Mouse (Mus musculus): ENCODE data around the gene Pomt1. TPM values are rescaled to one million over a fixed set of nuclear protein-coding genes. Genes with fewer than 3 reads are reported as not detected.

Gene Pomt1
- polyA plus RNA-seq (2014; fragmentation: Nextera tagmentation; extraction: Ambion mirVana) = 19.4 and 21.6 TPM in 2 replicates

DNA sequence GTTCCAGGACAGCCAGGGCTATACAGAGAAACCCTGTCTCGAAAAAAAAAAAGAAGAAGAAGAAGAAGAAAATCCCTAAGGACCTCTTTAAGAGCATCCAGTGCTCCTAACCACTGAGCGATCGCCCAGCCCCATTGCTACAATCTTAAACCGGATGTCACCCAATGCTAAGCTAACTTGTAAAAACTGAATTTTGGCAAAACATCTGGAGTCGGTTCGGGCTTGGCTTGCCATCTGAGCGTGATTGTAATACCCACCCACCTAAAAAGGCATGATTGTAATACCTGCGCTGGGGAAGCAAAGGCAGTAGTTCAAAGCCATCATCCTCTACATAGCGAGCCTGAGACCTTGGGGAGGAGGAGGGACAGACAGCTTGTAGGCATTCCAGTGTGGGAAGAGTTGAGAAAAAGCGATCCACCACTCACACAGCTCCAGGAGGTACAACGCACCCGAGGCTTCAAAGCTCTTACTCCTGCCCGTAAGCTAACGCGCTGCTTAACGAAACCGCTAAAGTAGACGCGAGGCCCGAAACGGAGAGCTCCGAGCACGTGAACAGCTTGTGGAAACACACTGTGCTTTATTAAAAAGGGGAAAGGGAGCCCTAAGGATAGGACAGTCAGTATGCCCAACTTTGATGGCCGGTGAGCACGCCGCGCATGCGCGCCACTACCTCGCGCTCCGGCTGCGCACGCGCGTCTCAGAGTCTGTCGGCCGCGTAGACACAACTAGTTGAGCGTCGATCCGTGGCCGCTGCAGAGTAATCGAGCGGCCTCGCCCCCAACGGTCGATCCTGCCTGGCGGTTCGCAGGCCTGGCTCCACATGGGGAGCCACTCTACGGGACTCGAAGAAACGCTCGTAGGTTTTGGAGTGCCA is at the start of gene Pomt1:
Pomt1 (plus strand) TSS at position 705 of the 874 bp plus-strand sequence.
- ATAC-seq (ENCODE audit: insufficient read depth) = peak; percentile 93
- Histone ChIP-seq H3K36me3 (ENCODE audit: insufficient read depth) (peaks cover 44% of the 10 kb centered on the region), H3K9me3 (ENCODE audit: low read depth, low read length) (no peaks in the 10 kb centered on the region), H3K4me1 (ENCODE audit: insufficient read depth) (peaks cover 10% of the 10 kb centered on the region; the same call in 1 of the 2 replicates), H3K27ac (ENCODE audit: low read depth) (peak within 1 kb of the TSS; percentile 90), H3K9ac (peak within 1 kb of the TSS; percentile 62), H3K4me2 (peak within 1 kb of the TSS; percentile 93), H3K4me3 (ENCODE audit: low read depth, low read length) (peak within 1 kb of the TSS; percentile 71), H3K27me3 (ENCODE audit: insufficient read depth, low read length) (no peaks in the 10 kb centered on the region)
- no peak for TF ChIP-seq CTCF (IDR thresholded peaks at IDR 0.05; ENCODE audit: low read depth)
- WGBS = under 1% methylated on average over 54 of the region's 54 CpGs
- DNase-seq = peak; percentile 99

GRCm38 (mm10) chr2:32187019-32187551 is 49.3 kb upstream of the Pomt1 start:
- H3K4me3 ChIP-seq (ENCODE audit: low read depth, low read length) = no peak overlapping the region
- peaks cover 90% of the 10 kb centered on the region for H3K36me3 ChIP-seq (ENCODE audit: insufficient read depth)
- no peaks in the 10 kb centered on the region for H3K9me3 ChIP-seq (ENCODE audit: low read depth, low read length)
- WGBS = 89% methylated on average over 13 of the region's 13 CpGs
- TF ChIP-seq CTCF (IDR thresholded peaks at IDR 0.05; ENCODE audit: low read depth) = no peak
- no peak overlapping the region for H3K27ac ChIP-seq (ENCODE audit: low read depth)
- DNase-seq (no peak), ATAC-seq (ENCODE audit: insufficient read depth) (no peak)
- H3K27me3 ChIP-seq (ENCODE audit: insufficient read depth, low read length) = no peaks in the 10 kb centered on the region
- H3K9ac ChIP-seq = no peak overlapping the region
- no peak overlapping the region for H3K4me2 ChIP-seq
- H3K4me1 ChIP-seq (ENCODE audit: insufficient read depth) = no peaks in the 10 kb centered on the region

DNA sequence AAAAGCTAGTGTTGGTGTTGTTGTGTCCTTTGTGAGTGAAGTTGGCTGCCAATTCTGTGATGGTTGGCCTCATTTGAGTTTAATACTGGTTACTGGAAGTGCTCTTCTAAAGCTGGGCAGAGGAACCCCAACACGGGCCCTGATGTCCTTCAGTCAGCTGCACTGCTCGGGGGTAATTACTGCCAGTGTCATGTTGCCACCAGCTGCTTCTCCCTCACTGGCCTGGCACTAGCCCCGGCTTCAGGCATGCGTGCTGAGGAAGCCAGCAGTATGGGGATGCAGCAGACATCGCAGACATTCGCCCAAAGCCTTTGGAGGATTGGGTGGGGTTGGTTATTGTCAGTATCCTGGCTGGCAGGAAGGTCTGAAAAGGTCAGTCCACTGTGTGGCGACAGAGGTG is 48.7 kb upstream of the Pomt1 start:
- Histone ChIP-seq H3K4me1 (ENCODE audit: insufficient read depth) (no peaks in the 10 kb centered on the region), H3K36me3 (ENCODE audit: insufficient read depth) (peaks cover 91% of the 10 kb centered on the region), H3K9me3 (ENCODE audit: low read depth, low read length) (no peaks in the 10 kb centered on the region), H3K4me2 (no peak overlapping the region), H3K27me3 (ENCODE audit: insufficient read depth, low read length) (no peaks in the 10 kb centered on the region), H3K27ac (ENCODE audit: low read depth) (no peak overlapping the region), H3K4me3 (ENCODE audit: low read depth, low read length) (no peak overlapping the region), H3K9ac (no peak overlapping the region)
- ATAC-seq (ENCODE audit: insufficient read depth) = no peak
- 86% methylated on average over 7 of the region's 7 CpGs for WGBS
- no peak for TF ChIP-seq CTCF (IDR thresholded peaks at IDR 0.05; ENCODE audit: low read depth)
- no peak for DNase-seq

- H3K36me3 ChIP-seq (ENCODE audit: insufficient read depth) = peaks cover 91% of the 10 kb centered on the region
- no peak for ATAC-seq (ENCODE audit: insufficient read depth)
- H3K27ac ChIP-seq (ENCODE audit: low read depth) = no peak overlapping the region
- no peak overlapping the region for H3K9ac ChIP-seq
- H3K9me3 ChIP-seq (ENCODE audit: low read depth, low read length) = no peaks in the 10 kb centered on the region
- WGBS = 76% methylated on average over 5 of the region's 5 CpGs
- no peak overlapping the region for H3K4me2 ChIP-seq
- H3K4me1 ChIP-seq (ENCODE audit: insufficient read depth) = no peaks in the 10 kb centered on the region
- DNase-seq = no peak
- H3K27me3 ChIP-seq (ENCODE audit: insufficient read depth, low read length) = no peaks in the 10 kb centered on the region
- H3K4me3 ChIP-seq (ENCODE audit: low read depth, low read length) = no peak overlapping the region
- TF ChIP-seq CTCF (IDR thresholded peaks at IDR 0.05; ENCODE audit: low read depth) = no peak
These were observed 47.2 kb upstream of the Pomt1 start for GRCm38 (mm10) chr2:32189060-32189681.

DNA sequence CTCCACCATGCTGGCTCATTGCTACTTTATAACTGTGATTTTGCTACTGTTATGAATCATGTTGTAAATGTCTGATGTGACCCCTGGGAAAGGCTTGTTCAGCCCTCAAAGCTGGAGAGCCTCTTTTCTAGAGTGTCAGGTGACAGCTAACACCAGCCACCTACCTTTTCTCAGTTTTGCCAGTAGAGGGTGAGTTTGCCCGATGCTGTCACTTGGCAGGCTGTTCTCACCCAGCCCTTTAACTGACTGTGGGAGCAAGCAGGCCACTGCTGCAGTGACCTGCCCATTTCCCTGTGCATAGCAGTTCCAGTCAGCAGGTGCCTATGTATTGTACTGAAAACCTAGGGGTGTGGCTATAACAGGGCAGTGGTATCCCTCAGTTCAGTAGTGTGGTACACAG is 45.8 kb upstream of the Pomt1 start:
- no peak for TF ChIP-seq CTCF (IDR thresholded peaks at IDR 0.05; ENCODE audit: low read depth)
- no peaks in the 10 kb centered on the region for H3K4me1 ChIP-seq (ENCODE audit: insufficient read depth)
- no peaks in the 10 kb centered on the region for H3K9me3 ChIP-seq (ENCODE audit: low read depth, low read length)
- H3K36me3 ChIP-seq (ENCODE audit: insufficient read depth) = peaks cover 93% of the 10 kb centered on the region
- no peak for ATAC-seq (ENCODE audit: insufficient read depth)
- no peak overlapping the region for H3K4me3 ChIP-seq (ENCODE audit: low read depth, low read length)
- no peaks in the 10 kb centered on the region for H3K27me3 ChIP-seq (ENCODE audit: insufficient read depth, low read length)
- H3K27ac ChIP-seq (ENCODE audit: low read depth) = no peak overlapping the region
- 28% methylated on average over 1 of the region's 1 CpGs for WGBS
- no peak overlapping the region for H3K4me2 ChIP-seq
- H3K9ac ChIP-seq = no peak overlapping the region
- DNase-seq = no peak

GRCm38 (mm10) chr2:32191872-32192507 is 44.4 kb upstream of the Pomt1 start:
- Histone ChIP-seq H3K4me1 (ENCODE audit: insufficient read depth) (no peaks in the 10 kb centered on the region), H3K4me2 (no peak overlapping the region), H3K4me3 (ENCODE audit: low read depth, low read length) (no peak overlapping the region), H3K9ac (no peak overlapping the region), H3K27ac (ENCODE audit: low read depth) (no peak overlapping the region), H3K36me3 (ENCODE audit: insufficient read depth) (peaks cover 95% of the 10 kb centered on the region), H3K27me3 (ENCODE audit: insufficient read depth, low read length) (no peaks in the 10 kb centered on the region), H3K9me3 (ENCODE audit: low read depth, low read length) (no peaks in the 10 kb centered on the region)
- ATAC-seq (ENCODE audit: insufficient read depth) = no peak
- TF ChIP-seq CTCF (IDR thresholded peaks at IDR 0.05; ENCODE audit: low read depth) = peak; percentile 70
- DNase-seq = peak; percentile 65
- WGBS = 84% methylated on average over 17 of the region's 18 CpGs

Data from lung, embryonic 14.5 days (tissue).